Mouse (Mus musculus): ENCODE data around the gene Hexa. TPM values are rescaled to one million over a fixed set of nuclear protein-coding genes. Genes with fewer than 3 reads are reported as not detected.

Gene Hexa
- total and polyA plus RNA-seq, 3 experiments, result 37.1 to 65.8 (median 38.0) TPM

DNA sequence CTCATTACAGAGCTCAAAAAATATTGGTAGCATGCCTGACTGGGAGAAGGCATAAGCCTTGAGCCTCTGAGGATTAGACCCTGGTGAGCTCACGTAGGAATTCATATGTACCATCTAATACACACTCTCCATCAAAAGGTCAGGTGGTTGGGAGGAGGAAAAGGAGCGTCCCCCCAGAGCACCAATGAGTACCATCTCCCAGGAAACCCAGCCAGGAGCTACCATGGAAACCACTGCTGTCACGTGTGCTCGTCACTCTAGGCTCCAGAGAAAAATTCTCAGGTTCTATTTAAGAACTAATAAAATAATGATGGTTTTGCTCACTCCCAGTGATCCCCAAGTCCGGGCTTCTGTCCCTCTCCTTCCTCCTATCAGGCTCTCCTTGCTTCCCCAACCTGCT, 48.9 kb downstream of the Hexa start:
- Histone ChIP-seq H3K4me2 (ENCODE audit: insufficient read depth, low read depth, poor library complexity, severe bottlenecking) (no peak overlapping the region), H3K4me3 (replicated peaks in 1 of 3; ENCODE audit: low read depth in 2 of 3, low read length in 2 of 3, poor library complexity in 1 of 3) (no peak overlapping the region), H3K9me3 (replicated peaks; ENCODE audit: low read length) (no peaks in the 10 kb centered on the region), H3K27ac (ENCODE audit: insufficient read depth, low read depth) (no peak overlapping the region), H3K36me3 (replicated peaks in 1 of 2; ENCODE audit: control insufficient read depth in 1 of 2, insufficient read depth in 1 of 2, low read length in 1 of 2) (no peaks in the 10 kb centered on the region), H3K79me2 (replicated peaks; ENCODE audit: control insufficient read depth, extremely low read depth, insufficient read depth, poor library complexity, severe bottlenecking) (no peaks in the 10 kb centered on the region), H3K9ac (ENCODE audit: insufficient read depth, low read depth) (no peak overlapping the region), H3K27me3 (replicated peaks) (peaks cover 38% of the 10 kb centered on the region), H3K4me1 (ENCODE audit: control insufficient read depth in 1 of 2, insufficient read depth in 2 of 2) (peaks cover 4 to 8% of the 10 kb centered on the region in 2 experiments; a peak in 3 of 4 replicates)
- in situ Hi-C loops (cut with MboI; ENCODE audit: low pct_ligation_motif_present, low pct_unique_long_range_greater_than_20kb, low sequenced_read_pairs), result no loop called here
- TF ChIP-seq BHLHE40 (IDR thresholded peaks at IDR 0.05; ENCODE audit: low read depth, low read length), result no peak
- no peak for TF ChIP-seq E2F4 (IDR thresholded peaks at IDR 0.05; ENCODE audit: insufficient replicate concordance, low read depth, low read length)
- no peak for TF ChIP-seq RCOR1 (conservative IDR thresholded peaks at IDR 0.05; ENCODE audit: low read depth, low read length)
- no peak for TF ChIP-seq JUN (IDR thresholded peaks at IDR 0.05; ENCODE audit: insufficient read depth, low read depth, low read length)
- no peak for TF ChIP-seq UBTF (IDR thresholded peaks at IDR 0.05; ENCODE audit: low read depth, low read length)
- no peak for TF ChIP-seq NELFE (IDR thresholded peaks at IDR 0.05; ENCODE audit: low read depth, low read length)
- dilution Hi-C loops (cut with MboI; ENCODE audit: extremely low pct_ligation_motif_present, extremely low pct_unique_long_range_greater_than_20kb, low sequenced_read_pairs), result no loop called here
- DNase-seq (ENCODE audit: extremely low read depth), result no peak

DNA sequence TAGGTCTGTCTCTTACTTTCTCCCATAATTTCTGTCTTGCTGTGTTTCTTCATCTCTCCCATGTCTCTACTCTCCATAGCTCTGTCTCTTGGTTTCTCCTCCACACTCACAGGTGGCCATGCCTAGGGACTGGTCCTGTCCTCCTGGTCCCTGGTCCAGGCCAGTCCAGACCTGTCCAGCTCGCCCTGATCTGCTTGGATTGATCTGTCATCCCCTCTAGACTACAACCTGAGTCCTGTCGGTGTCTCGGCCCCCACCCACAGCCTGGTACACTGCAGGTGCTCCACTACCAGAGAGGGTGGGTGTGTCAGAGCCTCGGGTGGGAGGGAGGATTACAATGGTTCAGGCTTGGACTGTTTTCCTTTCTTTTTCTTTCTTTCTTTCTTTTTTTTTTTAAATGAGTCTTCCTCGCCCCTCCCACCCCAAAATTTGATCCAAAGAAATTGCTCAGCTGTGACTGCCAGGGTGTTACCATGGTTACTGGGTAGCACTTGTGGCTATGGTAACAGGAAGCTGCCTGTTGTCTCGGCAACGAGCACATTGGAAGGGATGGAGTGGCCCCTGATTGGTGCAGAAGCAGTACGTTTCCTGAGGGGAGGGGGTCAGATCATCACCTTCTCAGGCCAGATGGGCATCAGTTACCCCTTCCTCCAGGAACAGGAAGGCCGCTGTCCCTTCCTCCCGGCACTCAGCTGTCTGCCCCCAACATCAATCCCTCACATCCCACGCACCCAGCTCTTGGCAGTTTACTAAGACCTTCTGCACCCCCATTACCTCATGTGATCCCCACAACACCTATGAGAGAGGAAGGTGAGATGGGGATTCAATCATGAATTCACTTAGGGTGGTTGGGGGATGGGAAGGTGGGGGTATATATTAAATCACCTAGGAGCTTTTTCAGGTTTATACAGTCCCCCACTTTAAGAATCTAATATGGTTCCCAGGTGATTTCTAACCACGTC, 49.7 kb downstream of the Hexa start:
- TF ChIP-seq CTCF (conservative IDR thresholded peaks at IDR 0.05 in 1 of 2, IDR thresholded peaks at IDR 0.05 in 1 of 2; ENCODE audit: low read depth in 2 of 2, low read length in 2 of 2) (no peak), MXI1 (IDR thresholded peaks at IDR 0.05; ENCODE audit: low read depth, low read length) (peak; percentile 49; the same call in 1 of the 2 replicates)
- in situ Hi-C loops (cut with MboI; ENCODE audit: low pct_ligation_motif_present, low pct_unique_long_range_greater_than_20kb, low sequenced_read_pairs), result no loop called here
- Histone ChIP-seq H3K9me3 (replicated peaks; ENCODE audit: low read length) (no peaks in the 10 kb centered on the region), H3K27me3 (replicated peaks) (peaks cover 32% of the 10 kb centered on the region), H3K4me2 (ENCODE audit: insufficient read depth, low read depth, poor library complexity, severe bottlenecking) (no peak overlapping the region), H3K4me1 (ENCODE audit: control insufficient read depth in 1 of 2, insufficient read depth in 2 of 2) (peaks cover 4 to 8% of the 10 kb centered on the region in 2 experiments; a peak in 3 of 4 replicates), H3K27ac (ENCODE audit: insufficient read depth, low read depth) (no peak overlapping the region), H3K36me3 (replicated peaks in 1 of 2; ENCODE audit: control insufficient read depth in 1 of 2, insufficient read depth in 1 of 2, low read length in 1 of 2) (no peaks in the 10 kb centered on the region), H3K4me3 (replicated peaks in 1 of 3; ENCODE audit: low read depth in 2 of 3, low read length in 2 of 3, poor library complexity in 1 of 3) (no peak overlapping the region), H3K79me2 (replicated peaks; ENCODE audit: control insufficient read depth, extremely low read depth, insufficient read depth, poor library complexity, severe bottlenecking) (no peaks in the 10 kb centered on the region), H3K9ac (ENCODE audit: insufficient read depth, low read depth) (no peak overlapping the region)
- dilution Hi-C loops (cut with MboI; ENCODE audit: extremely low pct_ligation_motif_present, extremely low pct_unique_long_range_greater_than_20kb, low sequenced_read_pairs), result no loop called here
- DNase-seq (ENCODE audit: extremely low read depth), result no peak

DNA sequence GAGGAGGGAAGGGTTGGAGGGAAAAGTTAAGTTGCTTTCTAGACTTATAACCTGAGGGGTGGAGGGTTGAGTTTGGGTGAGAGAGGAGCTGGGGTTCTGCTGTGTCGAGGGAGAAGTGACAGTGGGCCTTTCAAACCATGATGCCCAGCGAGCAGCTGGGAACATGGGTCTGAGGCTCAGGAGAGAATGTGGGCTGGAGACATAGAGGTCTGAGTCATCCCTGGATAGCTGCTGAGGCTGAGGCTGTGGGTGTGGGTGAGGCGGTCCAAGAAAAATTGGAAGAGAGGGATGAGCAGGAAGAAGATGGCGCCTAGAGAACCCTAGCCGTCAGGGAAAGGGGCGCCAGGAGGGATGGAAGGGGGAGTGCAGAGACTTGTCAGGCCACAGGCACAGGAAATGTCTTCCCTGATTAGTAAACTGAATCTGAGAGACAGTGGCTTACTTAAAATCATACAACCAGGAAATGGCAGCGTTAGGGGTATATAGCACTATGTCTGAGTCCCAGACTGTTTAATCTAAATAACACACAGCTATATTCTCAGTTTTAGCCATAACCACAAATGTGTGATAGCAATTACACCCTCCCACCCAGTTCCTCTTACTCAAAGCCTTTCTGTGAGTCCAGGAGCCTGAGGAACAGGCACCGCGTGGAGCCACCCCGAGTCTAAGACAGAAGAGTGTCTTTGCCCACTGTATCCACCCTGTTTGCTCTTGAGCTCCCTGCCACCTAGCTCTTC, 50.5 kb downstream of the Hexa start:
- dilution Hi-C loops (cut with MboI; ENCODE audit: extremely low pct_ligation_motif_present, extremely low pct_unique_long_range_greater_than_20kb, low sequenced_read_pairs), result no loop called here
- Histone ChIP-seq H3K9ac (ENCODE audit: insufficient read depth, low read depth) (no peak overlapping the region), H3K4me1 (ENCODE audit: control insufficient read depth in 1 of 2, insufficient read depth in 2 of 2) (peaks cover 4 to 8% of the 10 kb centered on the region in 2 experiments; a peak in 3 of 4 replicates), H3K4me2 (ENCODE audit: insufficient read depth, low read depth, poor library complexity, severe bottlenecking) (no peak overlapping the region), H3K79me2 (replicated peaks; ENCODE audit: control insufficient read depth, extremely low read depth, insufficient read depth, poor library complexity, severe bottlenecking) (no peaks in the 10 kb centered on the region), H3K9me3 (replicated peaks; ENCODE audit: low read length) (no peaks in the 10 kb centered on the region), H3K27ac (ENCODE audit: insufficient read depth, low read depth) (no peak overlapping the region), H3K27me3 (replicated peaks) (peaks cover 25% of the 10 kb centered on the region), H3K4me3 (replicated peaks in 1 of 3; ENCODE audit: low read depth in 2 of 3, low read length in 2 of 3, poor library complexity in 1 of 3) (no peak overlapping the region), H3K36me3 (replicated peaks in 1 of 2; ENCODE audit: control insufficient read depth in 1 of 2, insufficient read depth in 1 of 2, low read length in 1 of 2) (no peaks in the 10 kb centered on the region)
- in situ Hi-C loops (cut with MboI; ENCODE audit: low pct_ligation_motif_present, low pct_unique_long_range_greater_than_20kb, low sequenced_read_pairs), result no loop called here
- TF ChIP-seq GABPA (IDR thresholded peaks at IDR 0.05; ENCODE audit: insufficient replicate concordance, low read depth, low read length), result no peak
- TF ChIP-seq E2F4 (IDR thresholded peaks at IDR 0.05; ENCODE audit: insufficient replicate concordance, low read depth, low read length), result no peak
- no peak for TF ChIP-seq RCOR1 (conservative IDR thresholded peaks at IDR 0.05; ENCODE audit: low read depth, low read length)
- TF ChIP-seq CHD1 (IDR thresholded peaks at IDR 0.05; ENCODE audit: low read depth, low read length), result no peak
- TF ChIP-seq MAFK (IDR thresholded peaks at IDR 0.05; ENCODE audit: insufficient replicate concordance, low read length), result no peak
- TF ChIP-seq SMC3 (IDR thresholded peaks at IDR 0.05; ENCODE audit: low read depth, low read length), result no peak
- no peak for DNase-seq (ENCODE audit: extremely low read depth)

Measured in CH12.LX (cell line).